Mouse (Mus musculus) ES-E14 (cell line): ENCODE measurements at regions not wholly inside any gene's neighbourhood (a gene's known extent, or its start where the extent isn't known, plus 50 kb on each side); places are given as distances from the start of the nearest gene placed in this dataset.

ENCODE experiments used
- CHD2 ChIP-seq: IDR thresholded peaks from 2 replicates; pipeline ENCODE4 v1.6.1; 2014; ENCODE audit warnings: mild to moderate bottlenecking, low read depth, low read length, inconsistent platforms
- MAFK ChIP-seq: IDR thresholded peaks from 2 replicates; pipeline ENCODE4 v1.6.1; 2014; ENCODE audit warnings: mild to moderate bottlenecking, low read depth, low read length, inconsistent platforms; ENCODE audit not compliant: insufficient read depth
- ZC3H11A ChIP-seq: IDR thresholded peaks from 2 replicates; pipeline ENCODE4 v1.6.1; 2012; ENCODE audit warnings: low read depth, mild to moderate bottlenecking, inconsistent platforms, low read length, borderline replicate concordance

DNA sequence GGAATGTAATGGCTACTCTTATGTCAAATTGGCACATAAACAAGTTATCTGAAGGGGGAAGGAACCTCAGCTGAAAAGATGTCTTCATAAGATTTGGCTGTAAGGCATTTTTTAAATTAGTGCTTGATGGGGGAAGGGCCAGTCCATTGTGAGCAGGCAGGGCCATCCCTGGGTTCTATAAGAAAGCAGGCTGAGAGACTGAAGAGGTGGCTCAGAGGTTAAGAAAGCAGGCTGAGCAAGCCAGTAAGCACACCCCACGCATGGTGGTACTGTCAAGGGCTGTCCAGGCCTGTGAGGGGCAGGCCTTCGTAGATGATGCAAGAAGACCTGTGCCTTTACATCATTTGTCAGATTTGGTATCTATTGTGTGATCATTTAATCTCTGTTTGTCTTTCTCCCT is 147.0 kb downstream of the Bod1 start:
- TF ChIP-seq CHD2: no peak
- TF ChIP-seq ZC3H11A: no peak
- TF ChIP-seq MAFK: no peak
